ENCODE assay signal across 9 mouse cellular contexts in the genomic region with DNA sequence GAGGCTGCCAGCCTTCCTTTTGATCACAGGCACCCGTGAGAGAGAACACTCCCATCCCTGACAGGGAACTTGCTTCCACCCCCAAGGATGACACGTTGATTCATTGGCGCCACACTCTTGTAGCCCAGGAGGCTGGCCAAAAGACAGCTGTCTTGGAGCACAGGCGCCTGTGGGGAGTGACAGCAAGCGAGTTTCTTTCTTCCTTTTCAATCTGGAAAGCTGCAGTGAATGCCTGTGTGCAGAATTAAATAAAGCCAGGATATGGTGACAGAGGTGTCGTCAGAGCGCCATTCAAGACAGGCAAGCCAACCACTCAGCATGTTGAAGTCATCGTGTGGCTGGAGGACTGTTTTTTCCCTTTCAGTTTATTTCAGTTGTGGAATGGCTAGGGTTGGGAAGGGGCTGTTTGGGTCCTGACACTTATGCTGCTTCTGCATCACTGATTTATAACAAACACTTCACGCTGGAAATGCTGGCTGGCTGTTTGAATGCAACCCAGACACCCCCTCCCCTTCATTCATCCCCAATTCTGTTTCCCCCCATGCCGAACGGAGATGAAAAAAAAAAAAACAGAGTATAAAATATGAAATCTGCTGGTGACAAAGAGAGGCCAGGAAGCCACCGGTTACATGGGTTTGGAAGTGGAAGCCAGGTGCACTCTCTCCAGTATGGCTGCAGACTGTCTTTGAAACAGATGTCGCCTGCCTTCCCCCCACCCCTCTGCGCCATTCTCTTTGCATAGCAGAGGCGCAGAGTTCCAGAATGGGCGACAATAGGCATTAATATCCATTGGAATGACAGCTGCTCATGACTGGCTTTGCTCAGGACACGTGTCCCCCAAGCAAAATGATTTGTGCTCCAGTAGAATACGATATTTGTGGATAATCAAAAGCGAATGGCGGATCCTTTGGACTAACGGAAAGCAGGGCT. TPM values are rescaled to one million over a fixed set of nuclear protein-coding genes. Genes with fewer than 3 reads are reported as not detected.
A peak's percentile ranks its signal among the peaks of the same experiment; 100 is the strongest.
DNase-seq lines count a peak whose midpoint lies in the region.
"Had no signal": no experiment of that assay in that cellular context is flagged by ENCODE, and none has a peak within 500 bp of the region (broad histone marks: within the 10 kb centered on the region; RNA-seq: fewer than 3 reads in every experiment).

No protein-coding gene starts in this region.

- H3K27me3 ChIP-seq in heart, embryonic 10.5 days (ENCODE audit: insufficient read depth, poor library complexity, severe bottlenecking) = no peaks in the 10 kb centered on the region

- 0 out of 2 replicates have a peak, but pooled peaks cover 14% of the 10 kb centered on the region for H3K4me1 ChIP-seq in heart, embryonic 10.5 days

- no peak overlapping the region for H3K27ac ChIP-seq in heart, embryonic 10.5 days

- no peak overlapping the region for H3K4me3 ChIP-seq in heart, embryonic 10.5 days

- 0 out of 2 replicates have a peak, but pooled peaks cover 1% of the 10 kb centered on the region for H3K9me3 ChIP-seq in heart, embryonic 10.5 days

- 69% methylated on average over 21 of the region's 21 CpGs for WGBS in heart, embryonic 10.5 days

- H3K36me3 ChIP-seq in heart, embryonic 10.5 days = no peaks in the 10 kb centered on the region

- DNase-seq in frontal cortex, postnatal 36 days (ENCODE audit: low spot score in 2 of 2) = peak; percentile 15 to 20
- no peak for DNase-seq in frontal cortex, postnatal 25 days (ENCODE audit: low spot score in 2 of 2)
- peak; percentile 26 for DNase-seq in right cerebral cortex, adult 18-20 months
- no peak for DNase-seq in right cerebral cortex, postnatal 4 days
- peak; percentile 81 for DNase-seq in lung, postnatal 10 days
- peak; percentile 76 for DNase-seq in retina, postnatal 1 day
- DNase-seq in yolk sac, embryonic 10.5 days (ENCODE audit: low spot score) = no peak
- no peak for DNase-seq in heart, embryonic 10.5 days (ENCODE audit: low spot score)
- DNase-seq: cerebellum, postnatal 36 days had no signal

RNA-seq across cellular contexts. Expression of a gene that starts 20.4 kb away (rescaled TPM):
- 7.0 and 18.0 TPM in 2 replicates for polyA plus RNA-seq in heart, embryonic 10.5 days (2016; fragmentation: Nextera tagmentation; extraction: Ambion mirVana)

Comparison
In these comparisons a context has a peak if more than half of its experiments do, and no peak if none do; other contexts are left out.
1. DNase-seq: peak in frontal cortex, postnatal 36 days (2 of 2), right cerebral cortex, adult 18-20 months (single experiment), lung, postnatal 10 days (single experiment) and retina, postnatal 1 day (single experiment); none in frontal cortex, postnatal 25 days (0 of 2), right cerebral cortex, postnatal 4 days (single experiment), yolk sac, embryonic 10.5 days (single experiment) and heart, embryonic 10.5 days (single experiment).